Mouse (Mus musculus) C2C12 (cell line): ENCODE measurements at regions not wholly inside any gene's neighbourhood (a gene's known extent, or its start where the extent isn't known, plus 50 kb on each side); places are given as distances from the start of the nearest gene placed in this dataset.

Experiments used
- H3K27me3 ChIP-seq: one replicate; pipeline ENCODE4 v1.6.1; 2011; ENCODE audit not compliant: control insufficient read depth, insufficient read depth, insufficient read length
- H3K36me3 ChIP-seq: one replicate; pipeline ENCODE4 v1.6.1; 2011; ENCODE audit not compliant: control insufficient read depth, insufficient read depth
- H3K4me3 ChIP-seq: one replicate; pipeline ENCODE4 v1.5.1; 2011; ENCODE audit warnings: mild to moderate bottlenecking, control low read depth; ENCODE audit not compliant: poor library complexity, insufficient read depth, severe bottlenecking
- H3K79me2 ChIP-seq: one replicate; pipeline ENCODE4 v1.6.1; 2011; ENCODE audit not compliant: control insufficient read depth, insufficient read depth
- H3K79me3 ChIP-seq: one replicate; pipeline ENCODE4 v1.6.1; 2011; ENCODE audit warnings: low read depth, control low read depth
- H3ac ChIP-seq: one replicate; pipeline ENCODE3; 2011; ENCODE audit warnings: low read depth; ENCODE audit not compliant: control insufficient read depth, insufficient read length
- CEBPB ChIP-seq: IDR thresholded peaks from one replicate; pipeline ENCODE4 v1.6.1; 2011; ENCODE audit warnings: low read depth, mild to moderate bottlenecking, control low read depth, moderate library complexity
- CTCF ChIP-seq: IDR thresholded peaks from one replicate; pipeline ENCODE4 v1.5.1; 2011; ENCODE audit not compliant: control insufficient read depth, insufficient read depth, insufficient read length
- FOSL1 ChIP-seq: IDR thresholded peaks from one replicate; pipeline ENCODE4 v1.8.0; 2011; ENCODE audit warnings: mild to moderate bottlenecking, low read length; ENCODE audit not compliant: poor library complexity, insufficient read depth, severe bottlenecking
- MAX ChIP-seq: IDR thresholded peaks from one replicate; pipeline ENCODE4 v1.6.1; 2011; ENCODE audit warnings: mild to moderate bottlenecking, control low read depth
- MYOD1 ChIP-seq: IDR thresholded peaks from one replicate; pipeline ENCODE4 v1.6.1; 2011; ENCODE audit warnings: low read depth; ENCODE audit not compliant: control insufficient read depth, insufficient read length
- MYOG ChIP-seq: IDR thresholded peaks from one replicate; pipeline ENCODE4 v1.6.1; 2011; ENCODE audit not compliant: control insufficient read depth, insufficient read length; ENCODE audit errors: extremely low read depth
- USF1 ChIP-seq: IDR thresholded peaks from one replicate; pipeline ENCODE4 v1.6.1; 2011; ENCODE audit warnings: low read depth, mild to moderate bottlenecking, control low read depth, moderate library complexity

GRCm38 (mm10) chr13:45242750-45243149, 146.8 kb upstream of the Mylip start:
- Histone ChIP-seq H3K4me3 (no peak overlapping the region), H3ac (no peak overlapping the region), H3K36me3 (no peaks in the 10 kb centered on the region), H3K27me3 (no peaks in the 10 kb centered on the region), H3K79me2 (no peaks in the 10 kb centered on the region), H3K79me3 (no peaks in the 10 kb centered on the region)
- TF ChIP-seq USF1: no peak
- no peak for TF ChIP-seq MAX
- no peak for TF ChIP-seq MYOD1
- TF ChIP-seq CEBPB: no peak
- TF ChIP-seq MYOG: no peak
- no peak for TF ChIP-seq CTCF

GRCm38 (mm10) chr13:45245651-45246050, 143.9 kb upstream of the Mylip start:
- no peak for TF ChIP-seq CEBPB
- TF ChIP-seq MAX: no peak
- no peak for TF ChIP-seq MYOD1
- TF ChIP-seq MYOG: no peak
- no peak for TF ChIP-seq USF1
- TF ChIP-seq CTCF: no peak
- no peak for TF ChIP-seq FOSL1
- Histone ChIP-seq H3K36me3 (no peaks in the 10 kb centered on the region), H3K79me2 (no peaks in the 10 kb centered on the region), H3K4me3 (no peak overlapping the region), H3K79me3 (no peaks in the 10 kb centered on the region), H3K27me3 (no peaks in the 10 kb centered on the region), H3ac (no peak overlapping the region)

DNA sequence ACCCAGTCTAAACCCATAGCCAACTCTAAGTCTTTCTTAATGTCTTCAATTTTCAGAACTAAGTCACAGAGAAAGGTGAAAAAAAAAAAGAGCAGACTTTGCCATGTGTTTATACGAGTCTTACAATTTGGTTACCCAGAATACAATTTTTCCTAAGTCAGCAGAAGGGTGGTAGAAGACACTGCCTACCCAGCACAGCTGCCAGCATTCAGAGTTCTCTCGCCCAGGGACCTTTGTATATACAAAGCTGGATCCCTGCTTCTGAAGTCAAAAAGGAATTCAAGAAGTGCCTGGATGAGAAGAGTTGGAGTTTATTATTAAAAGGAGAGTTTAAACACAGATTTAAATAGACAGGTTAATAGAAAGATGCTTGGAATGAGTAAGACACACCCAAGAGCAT, 143.2 kb upstream of the Mylip start:
- TF ChIP-seq MYOD1 (no peak), USF1 (no peak), CTCF (no peak), MYOG (no peak), FOSL1 (no peak), CEBPB (no peak), MAX (no peak)
- H3K36me3 ChIP-seq: no peaks in the 10 kb centered on the region
- H3K4me3 ChIP-seq: no peak overlapping the region
- no peak overlapping the region for H3ac ChIP-seq
- H3K79me2 ChIP-seq: no peaks in the 10 kb centered on the region
- H3K79me3 ChIP-seq: no peaks in the 10 kb centered on the region
- H3K27me3 ChIP-seq: no peaks in the 10 kb centered on the region

DNA sequence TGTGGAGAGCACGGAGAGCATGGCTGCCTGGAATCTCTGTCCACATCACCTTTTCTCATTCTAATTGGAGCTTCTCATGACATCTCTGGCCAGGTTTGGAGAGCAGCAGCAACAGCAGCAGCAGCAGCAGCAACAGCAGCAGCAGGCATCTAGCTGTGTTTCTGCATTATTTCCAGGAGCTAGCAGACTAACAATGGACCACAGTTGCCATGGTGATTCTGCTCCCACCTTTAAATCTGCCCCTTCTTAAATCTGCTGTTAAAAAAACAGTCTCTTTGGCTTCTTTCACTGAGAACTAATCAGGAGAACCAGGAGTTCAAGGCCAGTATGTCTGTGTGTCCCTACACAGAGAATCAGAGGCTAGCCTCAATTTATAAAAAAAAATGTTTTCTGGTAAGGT, 139.5 kb upstream of the Mylip start:
- H3K4me3 ChIP-seq: no peak overlapping the region
- no peaks in the 10 kb centered on the region for H3K79me3 ChIP-seq
- TF ChIP-seq MAX (no peak), CEBPB (no peak), FOSL1 (no peak), MYOD1 (no peak), USF1 (no peak), CTCF (no peak), MYOG (no peak)
- H3K27me3 ChIP-seq: no peaks in the 10 kb centered on the region
- no peaks in the 10 kb centered on the region for H3K79me2 ChIP-seq
- H3ac ChIP-seq: no peak overlapping the region
- H3K36me3 ChIP-seq: no peaks in the 10 kb centered on the region

DNA sequence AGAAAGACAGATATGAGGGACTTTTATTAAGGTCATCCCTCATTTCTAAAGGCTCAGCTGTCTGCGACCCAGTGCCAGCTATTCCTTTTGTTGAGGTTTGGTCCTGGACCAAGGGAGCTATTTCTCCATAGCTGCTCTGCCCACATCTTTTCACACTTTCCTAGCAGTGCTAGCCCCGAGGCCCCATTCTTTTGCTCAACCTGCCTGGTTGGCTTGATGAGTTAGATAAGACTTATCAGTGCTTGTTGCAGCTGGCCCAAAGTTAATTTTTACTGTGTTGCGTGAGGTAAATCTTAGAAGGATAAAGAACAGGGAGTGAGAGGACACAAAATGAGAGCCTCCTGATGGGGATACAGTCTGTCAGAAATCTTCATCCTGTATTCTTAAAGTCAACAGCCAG, 138.5 kb upstream of the Mylip start:
- Histone ChIP-seq H3K4me3 (no peak overlapping the region), H3K79me2 (no peaks in the 10 kb centered on the region), H3K79me3 (no peaks in the 10 kb centered on the region), H3K27me3 (no peaks in the 10 kb centered on the region), H3ac (no peak overlapping the region), H3K36me3 (no peaks in the 10 kb centered on the region)
- TF ChIP-seq MAX (no peak), CEBPB (no peak), MYOG (no peak), CTCF (no peak), USF1 (no peak), FOSL1 (no peak), MYOD1 (no peak)

GRCm38 (mm10) chr13:45252126-45252525, 137.4 kb upstream of the Mylip start:
- Histone ChIP-seq H3K36me3 (no peaks in the 10 kb centered on the region), H3K79me3 (no peaks in the 10 kb centered on the region), H3ac (no peak overlapping the region), H3K27me3 (no peaks in the 10 kb centered on the region), H3K79me2 (no peaks in the 10 kb centered on the region), H3K4me3 (no peak overlapping the region)
- TF ChIP-seq FOSL1: no peak
- TF ChIP-seq USF1: no peak
- TF ChIP-seq MYOG: no peak
- TF ChIP-seq MAX: no peak
- no peak for TF ChIP-seq CTCF
- TF ChIP-seq MYOD1: no peak
- no peak for TF ChIP-seq CEBPB
